Mouse (Mus musculus): ENCODE measurements around the gene Khdrbs2.

DNA sequence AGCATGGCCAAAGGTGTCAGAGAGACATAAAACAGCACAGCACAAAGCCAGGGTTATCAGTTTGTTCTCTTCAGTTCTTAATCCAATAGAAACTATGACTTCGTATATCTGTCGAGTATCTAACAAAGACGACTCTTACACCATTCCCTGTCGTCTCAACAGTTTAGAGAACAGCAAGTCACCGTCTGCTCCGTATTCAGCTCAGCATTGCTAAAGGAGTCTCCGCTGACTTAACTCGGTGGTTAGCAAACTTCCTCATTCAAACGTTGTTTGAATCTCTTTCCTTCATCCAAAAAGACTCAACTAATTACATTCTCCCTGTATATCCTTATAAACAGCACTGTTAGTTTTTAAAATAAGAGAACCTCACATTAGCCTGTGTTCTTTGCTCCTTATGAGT lies 521.3 kb downstream of the Khdrbs2 start:
- no peak for TF ChIP-seq CTCF (IDR thresholded peaks at IDR 0.05; ENCODE audit: control insufficient read depth, insufficient read depth, insufficient read length)
- TF ChIP-seq USF1 (IDR thresholded peaks at IDR 0.05; ENCODE audit: low read depth) = no peak
- no peak for TF ChIP-seq MYOG (IDR thresholded peaks at IDR 0.05; ENCODE audit: control insufficient read depth, extremely low read depth, insufficient read length)
- no peak for TF ChIP-seq MAX (IDR thresholded peaks at IDR 0.05)
